Mouse (Mus musculus) lung, adult 10 weeks (tissue): ENCODE measurements around the gene Astn2. TPM values are rescaled to one million over a fixed set of nuclear protein-coding genes. Genes with fewer than 3 reads are reported as not detected.

Source experiments
- polyA plus RNA-seq: library from polyadenylated mRNA; stranded (reverse); fragments of 350-450 nt; fragmentation: Illumina TruSeq; extraction: RNeasy Lipid Tissue Mini Kit (QIAGEN cat#74804); gene quantifications from one replicate; pipeline ENCODE4 v1.2.3, GENCODE M21; 2014; ENCODE audit warnings: low read depth, low replicate concordance; ENCODE audit not compliant: insufficient read depth

Astn2 gene
- 3.9 TPM for polyA plus RNA-seq

DNA sequence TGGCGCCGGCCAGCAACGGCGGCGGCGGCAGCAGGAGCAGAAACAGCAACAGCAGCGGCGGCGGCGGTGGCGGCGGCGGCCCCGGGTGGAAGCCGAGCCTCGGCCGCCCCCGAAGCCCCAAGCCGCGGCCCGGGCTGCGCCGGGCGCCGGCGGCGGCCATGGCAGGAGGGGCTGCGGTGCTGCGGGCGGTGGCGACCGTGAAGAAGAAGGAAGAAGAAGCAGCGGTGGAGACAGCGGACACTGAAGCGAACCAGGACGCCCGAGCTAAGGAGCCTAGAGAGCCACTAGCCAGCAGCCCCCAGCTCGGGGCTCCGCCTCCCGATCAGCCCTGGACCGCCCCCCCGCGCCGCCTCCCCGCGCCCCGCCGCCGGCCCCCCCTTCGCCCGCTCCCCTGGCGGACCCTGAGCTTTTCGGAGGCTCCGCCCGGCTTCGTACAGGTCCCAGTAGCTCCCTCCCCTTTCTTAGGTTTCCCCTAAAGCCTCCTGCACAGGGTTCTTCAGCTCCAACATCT lies at the start of gene Astn2:
Gene Astn2 (minus strand): TSS at position 411 of the 511 bp plus-strand sequence.

GRCm38 (mm10) chr4:65604504-65605150 lies 799.8 kb downstream of the Astn2 start, which contains the start of gene Trim32:
TSS of gene Trim32 (plus strand) at chr4:65604986.

